Mouse (Mus musculus): ENCODE measurements around the gene Gm20696. TPM values are rescaled to one million over a fixed set of nuclear protein-coding genes. Genes with fewer than 3 reads are reported as not detected.

Gm20696 gene
- polyA plus RNA-seq, 1 experiment = not detected

- peaks cover 6% of the 10 kb centered on the region for H3K36me3 ChIP-seq (replicated peaks; ENCODE audit: low read length)
- no peaks in the 10 kb centered on the region for H3K27me3 ChIP-seq (replicated peaks)
- peaks cover 2% of the 10 kb centered on the region; the same call in 1 of the 2 replicates for H3K4me1 ChIP-seq
- no peaks in the 10 kb centered on the region for H3K9me3 ChIP-seq
- H3K4me3 ChIP-seq (replicated peaks) = no peak overlapping the region
- TF ChIP-seq FLI1 (IDR thresholded peaks at IDR 0.05; ENCODE audit: low read length) (no peak), GATA1 (IDR thresholded peaks at IDR 0.05; ENCODE audit: borderline replicate concordance, low read length) (no peak)
These were observed 21.7 kb downstream of the Gm20696 start for GRCm38 (mm10) chr6:99644876-99645275.

GRCm38 (mm10) chr6:99644386-99644785, 22.2 kb downstream of the Gm20696 start:
- no peaks in the 10 kb centered on the region for H3K9me3 ChIP-seq
- peaks cover 2% of the 10 kb centered on the region; the same call in 1 of the 2 replicates for H3K4me1 ChIP-seq
- H3K27me3 ChIP-seq (replicated peaks) = no peaks in the 10 kb centered on the region
- peaks cover 7% of the 10 kb centered on the region for H3K36me3 ChIP-seq (replicated peaks; ENCODE audit: low read length)
- TF ChIP-seq FLI1 (IDR thresholded peaks at IDR 0.05; ENCODE audit: low read length) (no peak), GATA1 (IDR thresholded peaks at IDR 0.05; ENCODE audit: borderline replicate concordance, low read length) (no peak)
- no peak overlapping the region for H3K4me3 ChIP-seq (replicated peaks)

GRCm38 (mm10) chr6:99643439-99644199, 23.0 kb downstream of the Gm20696 start:
- H3K9me3 ChIP-seq = no peaks in the 10 kb centered on the region
- no peaks in the 10 kb centered on the region for H3K27me3 ChIP-seq (replicated peaks)
- TF ChIP-seq FLI1 (IDR thresholded peaks at IDR 0.05; ENCODE audit: low read length) (no peak), GATA1 (IDR thresholded peaks at IDR 0.05; ENCODE audit: borderline replicate concordance, low read length) (no peak)
- peaks cover 2% of the 10 kb centered on the region; the same call in 1 of the 2 replicates for H3K4me1 ChIP-seq
- no peak overlapping the region for H3K4me3 ChIP-seq (replicated peaks)
- peaks cover 14% of the 10 kb centered on the region for H3K36me3 ChIP-seq (replicated peaks; ENCODE audit: low read length)

GRCm38 (mm10) chr6:99637456-99637855, 29.1 kb downstream of the Gm20696 start:
- no peaks in the 10 kb centered on the region for H3K9me3 ChIP-seq
- no peak overlapping the region for H3K4me3 ChIP-seq (replicated peaks)
- no peak for TF ChIP-seq FLI1 (IDR thresholded peaks at IDR 0.05; ENCODE audit: low read length)
- no peak for TF ChIP-seq GATA1 (IDR thresholded peaks at IDR 0.05; ENCODE audit: borderline replicate concordance, low read length)
- H3K4me1 ChIP-seq = no peaks in the 10 kb centered on the region
- peaks cover 4% of the 10 kb centered on the region for H3K27me3 ChIP-seq (replicated peaks)
- peaks cover 17% of the 10 kb centered on the region for H3K36me3 ChIP-seq (replicated peaks; ENCODE audit: low read length)

- H3K27me3 ChIP-seq (replicated peaks) = peaks cover 4% of the 10 kb centered on the region
- TF ChIP-seq FLI1 (IDR thresholded peaks at IDR 0.05; ENCODE audit: low read length) = no peak
- no peak for TF ChIP-seq GATA1 (IDR thresholded peaks at IDR 0.05; ENCODE audit: borderline replicate concordance, low read length)
- no peaks in the 10 kb centered on the region for H3K4me1 ChIP-seq
- no peak overlapping the region for H3K4me3 ChIP-seq (replicated peaks)
- H3K36me3 ChIP-seq (replicated peaks; ENCODE audit: low read length) = peaks cover 22% of the 10 kb centered on the region
- no peaks in the 10 kb centered on the region for H3K9me3 ChIP-seq
These were observed 29.8 kb downstream of the Gm20696 start for GRCm38 (mm10) chr6:99636801-99637200.

- TF ChIP-seq GATA1 (IDR thresholded peaks at IDR 0.05; ENCODE audit: borderline replicate concordance, low read length) = no peak
- TF ChIP-seq FLI1 (IDR thresholded peaks at IDR 0.05; ENCODE audit: low read length) = no peak
- H3K4me1 ChIP-seq = no peaks in the 10 kb centered on the region
- H3K4me3 ChIP-seq (replicated peaks) = no peak overlapping the region
- no peaks in the 10 kb centered on the region for H3K9me3 ChIP-seq
- H3K36me3 ChIP-seq (replicated peaks; ENCODE audit: low read length) = peaks cover 27% of the 10 kb centered on the region
- peaks cover 4% of the 10 kb centered on the region for H3K27me3 ChIP-seq (replicated peaks)
These were observed 30.5 kb downstream of the Gm20696 start for GRCm38 (mm10) chr6:99636121-99636520.

GRCm38 (mm10) chr6:99632121-99632980, 34.2 kb downstream of the Gm20696 start:
- H3K36me3 ChIP-seq (replicated peaks; ENCODE audit: low read length) = peaks cover 26% of the 10 kb centered on the region
- H3K4me3 ChIP-seq (replicated peaks) = no peak overlapping the region
- H3K9me3 ChIP-seq = no peaks in the 10 kb centered on the region
- peaks cover 4% of the 10 kb centered on the region for H3K27me3 ChIP-seq (replicated peaks)
- TF ChIP-seq GATA1 (IDR thresholded peaks at IDR 0.05; ENCODE audit: borderline replicate concordance, low read length) (no peak), FLI1 (IDR thresholded peaks at IDR 0.05; ENCODE audit: low read length) (no peak)
- no peaks in the 10 kb centered on the region for H3K4me1 ChIP-seq

GRCm38 (mm10) chr6:99631637-99632036, 35.0 kb downstream of the Gm20696 start:
- Histone ChIP-seq H3K4me1 (no peaks in the 10 kb centered on the region), H3K27me3 (replicated peaks) (peaks cover 4% of the 10 kb centered on the region), H3K36me3 (replicated peaks; ENCODE audit: low read length) (peaks cover 26% of the 10 kb centered on the region), H3K9me3 (no peaks in the 10 kb centered on the region), H3K4me3 (replicated peaks) (no peak overlapping the region)
- TF ChIP-seq GATA1 (IDR thresholded peaks at IDR 0.05; ENCODE audit: borderline replicate concordance, low read length) (no peak), FLI1 (IDR thresholded peaks at IDR 0.05; ENCODE audit: low read length) (no peak)

- Histone ChIP-seq H3K27me3 (replicated peaks) (peaks cover 4% of the 10 kb centered on the region), H3K9me3 (no peaks in the 10 kb centered on the region), H3K4me3 (replicated peaks) (no peak overlapping the region), H3K4me1 (0 out of 2 replicates have a peak, but pooled peaks cover 3% of the 10 kb centered on the region), H3K36me3 (replicated peaks; ENCODE audit: low read length) (peaks cover 26% of the 10 kb centered on the region)
- no peak for TF ChIP-seq GATA1 (IDR thresholded peaks at IDR 0.05; ENCODE audit: borderline replicate concordance, low read length)
- no peak for TF ChIP-seq FLI1 (IDR thresholded peaks at IDR 0.05; ENCODE audit: low read length)
These were observed 36.7 kb downstream of the Gm20696 start for GRCm38 (mm10) chr6:99629726-99630458.
